Mouse (Mus musculus): Measurements from ENCODE around the gene Gm6993. TPM values are rescaled to one million over a fixed set of nuclear protein-coding genes. Genes with fewer than 3 reads are reported as not detected.

Gene Gm6993
- polyA plus RNA-seq (2016; fragmentation: Nextera tagmentation; extraction: Ambion mirVana): not detected in 2 replicates

DNA sequence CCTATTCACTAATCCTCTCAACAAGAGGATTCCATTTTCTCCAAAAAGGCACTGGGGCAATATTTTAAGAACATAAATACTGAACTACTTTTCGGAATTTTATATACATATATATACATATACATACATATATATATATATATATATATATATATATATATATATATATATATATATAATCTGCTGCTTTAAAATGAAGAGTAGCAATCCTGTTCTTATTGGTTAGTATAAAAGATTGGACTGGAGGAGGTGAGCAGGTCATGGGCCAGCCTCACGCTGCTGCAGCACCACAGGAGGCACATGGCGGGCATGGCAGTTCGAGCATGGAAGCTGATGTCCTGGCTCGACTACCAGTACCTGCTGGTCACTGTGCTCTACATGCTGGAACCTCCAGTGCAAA, at the start of gene Gm6993:
Gm6993 (plus strand) TSS at position 301 of the 400 bp plus-strand sequence.
- no peaks in the 10 kb centered on the region for H3K27me3 ChIP-seq
- no peak within 1 kb of the TSS for H3K9ac ChIP-seq
- no peaks in the 10 kb centered on the region for H3K9me3 ChIP-seq (replicated peaks)
- 80% methylated on average over 5 of the region's 5 CpGs for WGBS
- no peaks in the 10 kb centered on the region for H3K36me3 ChIP-seq
- no peak within 1 kb of the TSS for H3K4me3 ChIP-seq
- peaks cover 6% of the 10 kb centered on the region; the same call in 1 of the 2 replicates for H3K4me1 ChIP-seq
- H3K27ac ChIP-seq: no peak within 1 kb of the TSS
- no peak for ATAC-seq (ENCODE audit: low FRiP score)
- no peak within 1 kb of the TSS for H3K4me2 ChIP-seq (replicated peaks)

GRCm38 (mm10) chr12:31191329-31191954, 49.1 kb upstream of the Gm6993 start:
- peaks cover 9% of the 10 kb centered on the region for H3K4me1 ChIP-seq
- H3K4me2 ChIP-seq (replicated peaks): peak overlapping the region; percentile 26; the same call in 1 of the 2 replicates
- no peaks in the 10 kb centered on the region for H3K36me3 ChIP-seq
- no peak overlapping the region for H3K4me3 ChIP-seq
- H3K9ac ChIP-seq: no peak overlapping the region
- peak; percentile 48; the same call in 1 of the 2 replicates for ATAC-seq (ENCODE audit: low FRiP score)
- no peak overlapping the region for H3K27ac ChIP-seq
- WGBS: 15% methylated on average over 8 of the region's 8 CpGs
- no peaks in the 10 kb centered on the region for H3K9me3 ChIP-seq (replicated peaks)
- H3K27me3 ChIP-seq: no peaks in the 10 kb centered on the region

DNA sequence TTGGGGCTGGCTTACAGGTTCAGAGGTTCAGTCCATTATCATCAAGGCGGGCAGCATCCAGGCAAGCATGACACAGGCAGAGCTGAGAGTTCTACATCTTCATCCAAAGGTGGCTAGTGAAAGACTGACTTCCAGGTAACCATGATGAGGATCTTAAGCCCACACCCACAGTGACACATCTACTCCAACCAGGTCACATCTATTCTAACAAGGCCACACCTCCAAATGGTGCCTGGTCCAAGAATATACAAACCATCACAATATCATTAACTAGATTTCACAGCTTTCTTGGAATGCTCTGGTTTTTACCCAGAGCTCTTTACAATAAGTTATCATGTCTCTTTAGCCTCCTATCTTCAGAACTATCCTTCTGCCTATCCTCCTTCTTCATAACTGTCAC, 38.1 kb upstream of the Gm6993 start:
- no peak overlapping the region for H3K27ac ChIP-seq
- H3K36me3 ChIP-seq: no peaks in the 10 kb centered on the region
- no peak overlapping the region for H3K4me2 ChIP-seq (replicated peaks)
- no peak overlapping the region for H3K9ac ChIP-seq
- no peak overlapping the region for H3K4me3 ChIP-seq
- H3K9me3 ChIP-seq (replicated peaks): no peaks in the 10 kb centered on the region
- WGBS: 89% methylated on average over 1 of the region's 1 CpGs
- no peak for ATAC-seq (ENCODE audit: low FRiP score)
- H3K4me1 ChIP-seq: no peaks in the 10 kb centered on the region
- no peaks in the 10 kb centered on the region for H3K27me3 ChIP-seq

DNA sequence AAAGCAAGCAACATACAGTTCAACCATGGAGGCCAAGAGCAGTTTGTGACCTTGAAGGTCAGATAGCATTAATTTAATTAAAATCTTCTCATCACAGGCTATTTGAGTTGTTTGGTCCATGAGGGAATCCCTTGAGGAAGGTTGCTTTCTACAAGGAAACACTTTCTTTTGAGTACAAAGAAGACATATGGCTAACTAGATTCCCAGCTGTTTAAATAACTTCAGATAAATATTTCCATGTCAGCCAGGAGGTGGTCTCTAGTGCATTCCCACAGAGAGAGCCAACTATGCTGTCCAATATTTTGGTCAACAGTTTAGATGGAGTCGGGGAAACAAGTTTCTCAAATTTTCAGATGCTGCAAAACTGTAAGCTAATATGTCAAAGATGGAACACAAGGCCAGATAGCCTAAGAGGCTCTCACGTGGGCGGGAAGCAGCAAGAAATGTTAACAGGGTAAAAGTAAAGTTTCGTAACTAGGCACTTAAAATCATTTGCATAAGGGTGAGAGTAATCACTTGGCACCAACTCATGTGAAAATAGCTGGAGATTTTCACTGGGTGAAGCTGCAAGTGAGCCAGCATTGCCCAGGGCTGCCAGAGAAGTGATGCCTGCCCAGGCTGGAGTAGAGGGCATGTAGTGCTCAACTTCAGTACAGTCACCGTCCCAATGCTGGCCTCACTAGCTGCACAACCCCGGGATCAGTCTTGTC, 36.7 kb upstream of the Gm6993 start:
- Histone ChIP-seq H3K4me3 (no peak overlapping the region), H3K36me3 (no peaks in the 10 kb centered on the region), H3K9me3 (replicated peaks) (no peaks in the 10 kb centered on the region), H3K4me2 (replicated peaks) (no peak overlapping the region), H3K4me1 (no peaks in the 10 kb centered on the region), H3K27ac (no peak overlapping the region), H3K9ac (no peak overlapping the region), H3K27me3 (no peaks in the 10 kb centered on the region)
- 88% methylated on average over 6 of the region's 6 CpGs for WGBS
- no peak for ATAC-seq (ENCODE audit: low FRiP score)

DNA sequence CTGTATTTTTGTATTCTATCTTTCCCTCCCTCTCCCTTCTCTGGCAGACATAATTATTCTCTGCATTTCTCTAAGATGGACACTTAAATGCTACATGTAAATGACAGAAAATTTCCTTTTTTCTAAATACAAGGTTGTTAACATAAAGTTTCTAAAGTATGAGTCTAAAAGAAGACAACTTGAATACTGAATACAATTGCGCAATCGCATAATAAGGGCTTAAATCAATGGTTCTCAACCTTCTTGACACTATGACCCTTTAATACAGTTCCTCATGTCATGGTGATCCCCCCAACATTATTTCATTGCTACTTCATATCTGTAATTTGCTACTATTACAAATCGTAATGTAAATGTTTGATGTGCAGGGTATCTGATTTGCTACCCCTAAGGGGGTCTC, 35.7 kb upstream of the Gm6993 start:
- Histone ChIP-seq H3K9me3 (replicated peaks) (no peaks in the 10 kb centered on the region), H3K27ac (no peak overlapping the region), H3K4me1 (peaks cover 7% of the 10 kb centered on the region), H3K36me3 (no peaks in the 10 kb centered on the region), H3K27me3 (no peaks in the 10 kb centered on the region), H3K4me3 (no peak overlapping the region), H3K4me2 (replicated peaks) (no peak overlapping the region), H3K9ac (no peak overlapping the region)
- 94% methylated on average over 3 of the region's 3 CpGs for WGBS
- no peak for ATAC-seq (ENCODE audit: low FRiP score)

DNA sequence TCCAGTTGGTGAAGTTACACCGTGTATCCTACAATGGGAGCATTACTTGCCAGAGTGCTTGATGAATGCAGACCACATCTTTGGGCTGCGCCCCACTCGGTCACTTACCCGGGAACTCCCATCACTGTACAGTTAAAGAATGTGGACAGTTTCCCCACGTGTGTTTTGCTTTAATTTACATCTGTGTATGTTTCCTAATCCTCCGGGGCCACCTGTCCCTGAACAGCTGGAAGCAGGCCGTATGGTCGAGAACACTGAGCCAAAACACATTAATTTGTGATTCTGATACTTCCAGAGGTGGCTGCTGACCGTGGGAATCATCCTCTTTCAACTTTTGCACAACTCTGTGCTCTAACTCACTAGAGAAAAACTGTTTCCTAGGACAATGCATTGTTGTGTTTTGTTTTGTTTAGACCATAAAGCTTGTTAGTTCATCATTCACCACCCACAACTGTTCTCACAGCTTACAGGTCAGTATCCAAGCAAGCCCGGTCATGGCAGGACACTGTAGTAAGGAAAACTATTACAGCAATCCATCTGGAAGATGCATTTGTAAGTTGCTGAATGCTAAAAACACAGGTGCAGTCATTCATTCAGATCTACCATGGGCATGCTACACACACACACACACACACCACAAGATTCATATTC, 34.5 kb upstream of the Gm6993 start:
- 74% methylated on average over 10 of the region's 10 CpGs for WGBS

DNA sequence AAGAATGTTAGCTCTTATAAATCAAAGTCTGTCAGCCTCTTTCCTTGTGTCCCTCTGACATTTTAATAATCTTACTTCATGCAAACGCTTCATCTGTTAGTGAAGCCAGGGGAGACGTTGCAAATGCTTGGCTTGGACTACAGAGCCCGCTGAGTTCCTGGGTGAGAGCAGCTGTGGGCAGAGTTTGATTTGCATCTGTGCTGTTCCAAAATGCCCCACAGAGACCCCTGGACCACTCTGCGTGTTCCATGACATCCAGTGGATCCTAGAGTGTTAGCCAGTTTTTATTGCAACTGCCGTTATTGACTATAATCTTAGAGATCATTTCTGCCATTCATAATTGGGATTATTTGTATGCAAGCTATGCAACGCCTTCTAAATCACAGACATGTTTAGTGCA, 31.8 kb upstream of the Gm6993 start:
- Histone ChIP-seq H3K4me3 (no peak overlapping the region), H3K4me2 (replicated peaks) (no peak overlapping the region), H3K27ac (no peak overlapping the region), H3K9ac (no peak overlapping the region), H3K27me3 (no peaks in the 10 kb centered on the region), H3K36me3 (no peaks in the 10 kb centered on the region), H3K4me1 (peaks cover 7% of the 10 kb centered on the region), H3K9me3 (replicated peaks) (no peaks in the 10 kb centered on the region)
- WGBS: 70% methylated on average over 6 of the region's 6 CpGs
- ATAC-seq (ENCODE audit: low FRiP score): no peak

More for the DNA sequence above, 34.5 kb upstream of the Gm6993 start:
- Histone ChIP-seq H3K36me3 (no peaks in the 10 kb centered on the region), H3K4me3 (no peak overlapping the region), H3K27ac (no peak overlapping the region), H3K9me3 (replicated peaks) (no peaks in the 10 kb centered on the region), H3K4me2 (replicated peaks) (no peak overlapping the region), H3K9ac (no peak overlapping the region), H3K27me3 (no peaks in the 10 kb centered on the region), H3K4me1 (peaks cover 7% of the 10 kb centered on the region)
- ATAC-seq (ENCODE audit: low FRiP score): no peak

GRCm38 (mm10) chr12:31209377-31209805, 31.2 kb upstream of the Gm6993 start:
- WGBS: 24% methylated on average over 5 of the region's 5 CpGs
- no peak overlapping the region for H3K4me3 ChIP-seq
- H3K9me3 ChIP-seq (replicated peaks): no peaks in the 10 kb centered on the region
- no peak for ATAC-seq (ENCODE audit: low FRiP score)
- no peaks in the 10 kb centered on the region for H3K27me3 ChIP-seq
- H3K27ac ChIP-seq: no peak overlapping the region
- H3K9ac ChIP-seq: no peak overlapping the region
- no peaks in the 10 kb centered on the region for H3K36me3 ChIP-seq
- H3K4me1 ChIP-seq: peaks cover 7% of the 10 kb centered on the region
- H3K4me2 ChIP-seq (replicated peaks): no peak overlapping the region

GRCm38 (mm10) chr12:31213556-31213955, 27.0 kb upstream of the Gm6993 start:
- Histone ChIP-seq H3K36me3 (no peaks in the 10 kb centered on the region), H3K9ac (no peak overlapping the region), H3K27me3 (no peaks in the 10 kb centered on the region), H3K4me2 (replicated peaks) (no peak overlapping the region), H3K9me3 (replicated peaks) (no peaks in the 10 kb centered on the region), H3K27ac (no peak overlapping the region), H3K4me3 (no peak overlapping the region), H3K4me1 (peaks cover 7% of the 10 kb centered on the region)
- WGBS: 84% methylated on average over 7 of the region's 7 CpGs
- ATAC-seq (ENCODE audit: low FRiP score): no peak

GRCm38 (mm10) chr12:31215003-31215402, 25.6 kb upstream of the Gm6993 start:
- Histone ChIP-seq H3K4me2 (replicated peaks) (no peak overlapping the region), H3K9ac (no peak overlapping the region), H3K27me3 (no peaks in the 10 kb centered on the region), H3K4me1 (no peaks in the 10 kb centered on the region), H3K27ac (no peak overlapping the region), H3K4me3 (no peak overlapping the region), H3K36me3 (no peaks in the 10 kb centered on the region), H3K9me3 (replicated peaks) (no peaks in the 10 kb centered on the region)
- WGBS: 83% methylated on average over 6 of the region's 6 CpGs
- ATAC-seq (ENCODE audit: low FRiP score): no peak

DNA sequence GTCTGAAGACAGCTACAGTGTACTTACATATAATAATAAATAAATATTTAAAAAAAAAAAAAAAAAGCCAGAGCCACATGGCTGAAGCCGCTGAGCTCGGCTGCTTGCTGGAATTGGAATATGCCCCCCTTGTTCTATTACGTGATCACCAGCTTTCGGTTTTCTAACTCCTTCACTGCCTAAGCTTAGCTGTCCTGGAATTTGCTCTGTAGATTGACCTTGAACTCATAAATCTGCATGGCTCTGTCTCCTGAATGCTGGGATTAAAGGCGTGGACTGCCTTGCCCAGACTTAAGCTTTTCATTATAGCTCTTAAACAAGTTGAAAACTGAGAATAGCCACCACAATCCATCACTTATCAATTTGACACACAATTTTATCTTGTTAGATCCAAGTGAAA, 23.3 kb upstream of the Gm6993 start:
- H3K9ac ChIP-seq: no peak overlapping the region
- H3K27me3 ChIP-seq: no peaks in the 10 kb centered on the region
- no peaks in the 10 kb centered on the region for H3K4me1 ChIP-seq
- H3K27ac ChIP-seq: no peak overlapping the region
- H3K4me3 ChIP-seq: no peak overlapping the region
- H3K4me2 ChIP-seq (replicated peaks): no peak overlapping the region
- WGBS: 90% methylated on average over 5 of the region's 5 CpGs
- ATAC-seq (ENCODE audit: low FRiP score): no peak
- H3K9me3 ChIP-seq (replicated peaks): no peaks in the 10 kb centered on the region
- H3K36me3 ChIP-seq: no peaks in the 10 kb centered on the region

GRCm38 (mm10) chr12:31218774-31219173, 21.8 kb upstream of the Gm6993 start:
- no peak overlapping the region for H3K4me3 ChIP-seq
- WGBS: 60% methylated on average over 3 of the region's 3 CpGs
- H3K27me3 ChIP-seq: no peaks in the 10 kb centered on the region
- H3K4me2 ChIP-seq (replicated peaks): no peak overlapping the region
- H3K36me3 ChIP-seq: no peaks in the 10 kb centered on the region
- no peak overlapping the region for H3K9ac ChIP-seq
- no peaks in the 10 kb centered on the region for H3K4me1 ChIP-seq
- H3K9me3 ChIP-seq (replicated peaks): no peaks in the 10 kb centered on the region
- no peak overlapping the region for H3K27ac ChIP-seq
- ATAC-seq (ENCODE audit: low FRiP score): no peak

All from hindbrain, embryonic 12.5 days (tissue).